Mouse (Mus musculus): ENCODE measurements at regions not wholly inside any gene's neighbourhood (a gene's known extent, or its start where the extent isn't known, plus 50 kb on each side); places are given as distances from the start of the nearest gene placed in this dataset.

DNA sequence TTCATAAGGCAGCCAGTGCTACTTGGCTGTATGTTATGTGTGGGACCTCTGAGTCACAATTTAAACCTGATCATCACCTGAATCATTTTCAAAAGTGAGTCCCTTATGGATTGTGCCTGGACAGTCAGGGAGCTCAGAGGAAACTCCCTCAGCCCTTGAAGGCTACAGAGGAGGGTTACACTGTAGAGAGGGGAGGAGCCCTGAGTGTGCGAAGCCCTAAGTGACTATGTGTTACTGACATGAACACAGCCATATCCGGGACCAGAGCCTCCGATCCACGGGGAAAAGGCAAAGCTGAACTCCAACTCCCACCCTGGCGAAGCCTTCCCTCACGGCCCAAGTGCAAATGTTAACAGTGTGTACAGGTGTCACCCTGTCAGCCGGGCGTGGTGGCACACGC is 53.7 kb upstream of the Cd180 start:
- WGBS (ENCODE audit: insufficient replicate concordance), result 78% methylated on average over 9 of the region's 9 CpGs
- Histone ChIP-seq H3K4me3 (ENCODE audit: low read depth, low read length) (no peak overlapping the region), H3K27me3 (ENCODE audit: control insufficient read depth, insufficient read depth, low read length) (no peaks in the 10 kb centered on the region), H3K9me3 (replicated peaks; ENCODE audit: control insufficient read depth, low read length) (no peaks in the 10 kb centered on the region; the same call in 1 of the 2 replicates), H3K4me1 (ENCODE audit: control insufficient read depth, insufficient read depth, low read length) (0 out of 2 replicates have a peak, but pooled peaks cover 7% of the 10 kb centered on the region), H3K4me2 (no peak overlapping the region), H3K36me3 (ENCODE audit: control insufficient read depth, insufficient read depth, low read length) (no peaks in the 10 kb centered on the region), H3K27ac (ENCODE audit: low read depth, low read length) (no peak overlapping the region), H3K9ac (ENCODE audit: low read depth, low read length) (no peak overlapping the region)
- no peak for ATAC-seq (replicated peaks; ENCODE audit: insufficient number of reproducible peaks, low FRiP score, low TSS enrichment)

GRCm38 (mm10) chr13:102640171-102640570 is 53.2 kb upstream of the Cd180 start:
- WGBS (ENCODE audit: insufficient replicate concordance), result 46% methylated on average over 3 of the region's 3 CpGs
- ATAC-seq (replicated peaks; ENCODE audit: insufficient number of reproducible peaks, low FRiP score, low TSS enrichment), result no peak

More at GRCm38 (mm10) chr13:102640171-102640570, 53.2 kb upstream of the Cd180 start:
- H3K36me3 ChIP-seq (ENCODE audit: control insufficient read depth, insufficient read depth, low read length), result no peaks in the 10 kb centered on the region
- no peak overlapping the region for H3K27ac ChIP-seq (ENCODE audit: low read depth, low read length)
- H3K4me2 ChIP-seq, result no peak overlapping the region
- H3K27me3 ChIP-seq (ENCODE audit: control insufficient read depth, insufficient read depth, low read length), result no peaks in the 10 kb centered on the region
- 0 out of 2 replicates have a peak, but pooled peaks cover 7% of the 10 kb centered on the region for H3K4me1 ChIP-seq (ENCODE audit: control insufficient read depth, insufficient read depth, low read length)
- no peak overlapping the region for H3K4me3 ChIP-seq (ENCODE audit: low read depth, low read length)
- no peak overlapping the region for H3K9ac ChIP-seq (ENCODE audit: low read depth, low read length)
- no peaks in the 10 kb centered on the region; the same call in 1 of the 2 replicates for H3K9me3 ChIP-seq (replicated peaks; ENCODE audit: control insufficient read depth, low read length)
